Mouse (Mus musculus): ENCODE data around the gene Ints12.

Ints12 gene

DNA sequence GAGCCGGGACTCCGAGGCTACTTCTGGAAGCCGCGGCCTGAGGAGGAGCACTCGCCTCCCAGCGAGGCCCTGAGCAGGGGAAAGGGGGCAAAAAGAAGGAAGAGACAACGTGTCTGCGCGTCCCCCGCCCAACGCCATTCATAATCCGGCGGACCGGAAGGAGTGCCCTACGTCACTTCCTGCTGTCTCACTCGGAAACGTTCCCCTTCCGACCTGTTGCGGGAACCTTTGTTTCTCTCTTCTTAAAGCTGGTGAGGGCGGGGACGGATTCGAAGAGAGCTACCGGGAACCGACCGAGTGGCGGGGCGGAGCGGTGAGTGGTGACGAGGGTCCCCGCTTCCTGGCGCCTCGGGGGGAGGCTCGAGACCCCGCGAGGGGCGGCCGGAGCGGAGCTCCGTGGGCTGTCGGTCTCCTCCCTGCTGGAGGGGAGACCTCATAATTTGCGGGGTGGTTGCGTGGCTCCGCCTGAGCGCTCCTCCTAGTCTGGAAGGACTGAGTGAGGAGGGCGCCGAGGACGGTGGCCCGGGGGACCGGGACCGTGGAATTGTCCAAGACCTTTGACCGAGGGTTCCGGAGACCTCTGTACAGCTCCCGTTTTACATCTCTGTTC is at the start of gene Ints12, which contains the start of gene Gstcd:
TSS of gene Ints12 (plus strand) at position 177 of the 610 bp plus-strand sequence.
TSS of gene Gstcd (minus strand) at position 370 of the 610 bp plus-strand sequence.
- peak; percentile 97 for DNase-seq (ENCODE audit: low spot score)

DNA sequence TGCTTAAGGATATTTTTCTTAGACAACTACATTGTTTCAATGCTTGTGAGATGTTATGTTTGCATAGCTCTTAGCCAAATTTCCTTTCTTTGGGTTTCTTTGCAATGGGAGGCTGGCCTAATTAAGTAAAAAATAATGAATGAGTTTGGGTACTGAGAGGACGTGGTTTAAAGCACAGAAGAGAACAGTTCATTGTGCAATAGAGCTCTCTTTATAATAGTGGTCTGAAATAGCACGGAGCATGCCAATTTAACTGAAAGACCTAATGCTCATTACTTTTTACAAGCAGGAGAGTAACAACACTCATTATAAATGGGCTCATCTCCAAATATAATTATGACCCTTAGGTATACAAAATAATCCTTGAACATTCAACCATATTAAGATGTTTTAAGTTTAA is 39.6 kb upstream of the Ints12 start:
- DNase-seq (ENCODE audit: low spot score): no peak

DNA sequence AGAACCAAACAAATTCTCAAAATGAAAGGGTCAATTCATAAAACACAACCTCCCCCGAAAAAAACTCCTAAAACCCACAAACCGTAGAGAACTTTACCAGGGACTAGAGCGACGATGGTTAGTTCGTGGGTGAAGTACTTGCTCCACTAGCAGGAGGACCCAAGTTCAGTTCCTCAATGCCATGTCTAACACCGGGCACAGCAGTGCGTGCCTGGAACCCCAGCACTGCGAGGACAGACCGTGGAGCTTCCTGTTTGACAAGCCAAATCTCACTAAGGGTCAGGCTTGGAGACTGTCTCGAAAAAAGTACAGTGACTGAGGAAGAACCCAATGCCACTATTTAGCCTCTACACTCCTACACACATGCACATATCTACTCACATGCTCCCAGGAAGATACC is 16.1 kb upstream of the Ints12 start:
- DNase-seq (ENCODE audit: low spot score): no peak

DNA sequence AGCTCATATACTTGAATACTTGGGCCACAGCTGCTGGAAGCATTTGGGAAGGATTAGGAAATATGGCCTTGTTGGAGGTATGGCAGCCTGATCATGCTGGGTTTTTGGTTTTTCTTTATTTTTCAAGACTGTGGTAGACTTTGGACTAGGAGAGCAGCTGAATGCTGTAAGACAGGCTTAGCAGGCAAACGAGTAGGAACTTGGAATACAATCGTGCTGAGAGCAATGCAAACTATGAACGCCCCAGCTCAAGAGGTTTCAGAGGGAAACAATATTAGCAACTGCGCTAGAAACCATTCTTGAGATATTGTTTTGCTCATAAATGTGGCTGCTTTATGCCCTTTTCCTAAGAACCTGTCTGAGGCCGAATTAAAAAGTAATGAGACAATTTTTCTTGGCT is 8.9 kb upstream of the Ints12 start:
- DNase-seq (ENCODE audit: low spot score): no peak

DNA sequence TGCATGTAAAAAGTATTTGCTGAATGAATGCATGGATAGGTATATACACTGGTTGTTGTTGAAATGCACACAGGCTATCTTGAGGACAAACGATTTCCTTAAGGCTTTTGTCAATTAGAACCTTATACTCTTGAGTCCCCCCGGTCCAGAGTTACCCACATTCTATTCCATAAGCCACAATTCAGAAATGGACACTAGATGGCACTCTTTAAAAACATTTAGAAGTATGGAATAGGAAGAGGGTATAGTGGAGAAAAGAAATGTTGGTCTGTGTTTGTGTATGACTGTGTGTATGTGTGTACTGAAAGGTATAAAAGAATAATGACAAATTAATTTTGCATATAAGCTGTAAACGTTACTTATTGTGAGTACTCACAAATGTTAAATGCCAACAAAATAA is 5.8 kb upstream of the Ints12 start:
- DNase-seq (ENCODE audit: low spot score): peak; percentile 79

DNA sequence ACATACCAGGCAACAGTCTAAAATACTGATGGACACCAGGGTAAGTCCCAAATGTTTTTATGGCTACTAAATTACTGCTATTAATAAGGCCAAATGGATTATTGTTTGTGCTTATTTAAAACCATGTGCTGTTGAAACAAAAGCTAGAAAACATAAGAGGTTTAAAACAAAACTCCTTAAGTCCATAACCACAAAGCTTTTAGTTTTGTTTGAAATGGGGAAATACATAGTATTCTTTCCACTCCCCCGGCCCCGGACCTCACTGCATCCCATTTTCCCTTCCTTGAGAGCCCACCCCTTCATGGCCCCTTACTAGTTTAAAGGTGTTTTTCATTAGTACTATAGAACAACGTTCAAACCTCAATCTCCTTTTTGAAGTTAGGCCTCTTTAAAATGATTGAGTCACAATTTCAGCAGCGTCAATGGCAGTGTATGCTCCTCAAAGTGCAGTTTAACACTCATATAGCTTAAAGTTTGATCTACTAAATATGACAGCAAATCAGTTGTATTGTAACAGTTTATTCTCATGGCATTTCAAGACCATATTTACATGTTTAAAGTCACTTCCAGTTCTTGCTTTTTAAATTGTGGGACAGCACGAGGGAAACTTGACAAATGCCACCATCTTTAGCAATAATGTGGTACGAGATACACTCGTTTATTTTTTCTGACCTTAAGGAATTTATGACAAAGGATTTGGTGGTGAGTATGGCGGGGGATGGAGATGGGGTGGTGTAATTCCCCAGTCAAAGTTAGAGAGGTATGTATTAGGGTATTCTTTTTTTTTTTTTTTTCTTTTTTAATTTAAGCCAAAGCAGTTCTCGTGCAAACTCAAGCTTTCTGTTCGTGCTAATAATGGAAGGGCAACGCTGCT is 1.2 kb upstream of the Ints12 start:
- peak; percentile 20 for DNase-seq (ENCODE audit: low spot score)

DNA sequence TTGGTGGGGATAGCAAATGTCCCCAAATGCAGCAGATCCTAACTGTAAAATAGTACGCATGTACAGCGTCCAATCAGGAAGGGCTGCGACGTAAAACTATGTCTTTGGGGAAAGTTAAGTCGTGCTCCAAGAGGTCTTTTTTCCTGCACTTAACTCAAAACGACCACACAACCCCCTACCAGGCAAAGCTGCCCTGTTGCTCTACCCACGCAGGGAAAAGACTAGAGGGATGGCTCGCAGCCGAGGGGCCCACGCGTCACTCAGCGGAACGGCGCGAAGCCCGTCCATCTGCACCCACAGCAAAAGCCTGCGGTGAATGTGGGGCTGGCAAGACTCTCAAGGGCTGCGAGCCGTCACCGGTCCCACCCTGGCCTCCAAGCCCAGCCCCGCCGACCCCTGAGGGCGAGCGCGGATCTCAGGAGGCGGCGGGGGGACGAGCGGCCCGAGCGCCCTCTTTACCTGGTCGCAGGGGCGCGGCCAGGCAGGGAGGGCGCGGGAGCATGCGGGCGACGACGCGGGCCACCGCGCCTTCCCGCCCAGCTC is 448 bp upstream of the Ints12 start:
- DNase-seq (ENCODE audit: low spot score): peak; percentile 64

DNA sequence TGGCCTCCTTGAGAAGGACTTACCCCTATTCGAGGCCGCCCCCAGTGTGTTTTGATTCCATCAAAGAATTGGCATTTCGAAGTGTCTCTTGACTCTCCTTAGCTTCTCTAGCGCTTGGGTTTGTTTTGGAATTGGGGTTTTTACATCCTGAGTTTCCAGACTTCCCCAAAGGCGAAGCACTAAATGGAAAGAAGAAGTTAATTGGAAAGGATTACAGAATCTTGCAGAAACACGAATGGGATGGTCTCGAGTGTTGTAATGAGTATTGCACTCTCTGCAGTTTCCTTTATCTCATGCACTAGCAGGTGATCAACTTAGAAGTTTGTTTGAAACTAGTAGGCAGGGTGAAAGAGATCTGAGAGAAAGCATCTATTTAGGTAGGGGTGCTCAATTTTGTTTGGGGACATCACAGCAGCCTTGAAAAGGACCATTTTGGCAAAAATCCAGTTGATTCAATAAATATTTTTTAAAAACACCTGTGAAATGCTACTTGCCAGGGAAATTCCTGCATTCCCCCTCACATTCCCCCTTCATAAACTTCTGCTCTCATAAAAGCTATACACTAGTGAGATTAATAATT is 724 bp downstream of the Ints12 start:
- no peak for DNase-seq (ENCODE audit: low spot score)

DNA sequence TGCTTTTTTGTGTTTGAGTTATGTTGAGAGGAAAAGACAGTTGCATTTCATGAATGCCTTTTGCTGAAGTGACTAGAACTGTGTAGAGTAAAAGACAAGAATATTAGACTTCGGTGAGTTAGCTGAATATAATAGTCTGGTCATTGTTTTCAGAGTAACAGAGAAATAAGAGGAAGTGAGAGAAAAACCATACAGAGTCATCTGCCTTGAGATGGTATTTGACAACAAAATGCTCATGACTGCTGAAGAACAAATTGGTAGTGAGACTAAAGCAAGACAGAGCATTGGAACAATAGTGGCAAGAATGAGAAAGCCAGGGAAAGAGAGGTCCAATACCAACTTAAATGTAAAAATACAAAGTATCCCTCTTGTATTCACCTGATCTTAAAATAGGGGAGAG is 1.3 kb downstream of the Ints12 start:
- DNase-seq (ENCODE audit: low spot score): no peak

DNA sequence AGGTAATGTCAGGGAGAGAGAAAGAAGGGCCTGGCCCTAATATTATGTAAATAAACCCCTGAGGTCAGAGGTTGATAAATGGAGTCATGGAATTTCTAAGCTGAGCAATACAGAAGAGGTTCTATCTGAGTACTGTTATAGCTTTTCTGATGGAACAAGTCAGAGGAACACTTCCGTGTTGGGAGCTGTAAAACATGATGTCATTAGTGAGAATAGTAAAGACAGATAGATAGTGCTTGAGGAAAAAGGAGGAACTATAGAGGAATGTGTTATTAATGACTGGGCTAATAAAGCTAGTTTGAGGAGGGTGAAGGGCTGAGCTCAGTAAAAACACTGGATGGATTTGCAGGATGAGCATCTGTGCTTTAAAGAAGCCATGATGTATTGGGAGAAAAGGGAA is 2.7 kb downstream of the Ints12 start:
- no peak for DNase-seq (ENCODE audit: low spot score)

DNA sequence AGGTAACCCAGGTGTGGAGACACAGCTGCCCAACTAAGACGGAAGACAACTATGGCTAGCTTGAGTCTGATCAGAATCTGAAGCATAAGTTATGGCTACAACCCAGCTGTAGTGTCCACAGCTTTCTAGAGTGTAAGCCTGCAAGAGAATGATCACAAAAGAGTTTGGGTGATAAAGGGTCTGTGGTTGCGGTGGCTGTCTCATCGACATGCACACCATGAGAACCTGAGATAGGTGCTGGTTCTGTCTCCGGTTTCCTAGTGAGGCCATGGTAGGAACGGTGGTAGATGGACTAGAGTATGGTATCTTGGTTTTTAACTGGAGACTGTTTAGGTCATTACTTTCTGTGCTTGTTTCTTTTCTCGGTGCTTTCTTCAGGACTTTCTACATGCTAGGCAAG is 6.3 kb downstream of the Ints12 start:
- no peak for DNase-seq (ENCODE audit: low spot score)

DNA sequence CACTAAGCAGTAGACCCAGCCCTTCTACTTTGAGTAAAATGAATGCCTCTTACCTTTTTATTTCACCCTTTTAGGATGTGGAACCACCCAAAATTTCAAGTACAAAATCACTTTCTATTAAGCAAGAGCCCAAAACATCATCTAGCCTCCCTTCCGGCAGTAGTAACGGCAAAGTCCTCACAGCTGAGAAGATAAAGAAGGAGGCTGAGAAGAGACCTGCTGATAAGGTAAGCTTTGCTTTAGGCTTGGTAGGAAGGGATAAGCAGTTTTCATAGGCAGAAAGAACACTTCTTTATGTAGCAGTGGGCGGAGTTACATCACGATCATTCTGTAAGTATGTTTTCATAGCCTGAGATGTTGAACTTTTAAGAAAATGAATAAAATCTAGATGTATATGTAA is 6.7 kb downstream of the Ints12 start:
- no peak for DNase-seq (ENCODE audit: low spot score)

DNA sequence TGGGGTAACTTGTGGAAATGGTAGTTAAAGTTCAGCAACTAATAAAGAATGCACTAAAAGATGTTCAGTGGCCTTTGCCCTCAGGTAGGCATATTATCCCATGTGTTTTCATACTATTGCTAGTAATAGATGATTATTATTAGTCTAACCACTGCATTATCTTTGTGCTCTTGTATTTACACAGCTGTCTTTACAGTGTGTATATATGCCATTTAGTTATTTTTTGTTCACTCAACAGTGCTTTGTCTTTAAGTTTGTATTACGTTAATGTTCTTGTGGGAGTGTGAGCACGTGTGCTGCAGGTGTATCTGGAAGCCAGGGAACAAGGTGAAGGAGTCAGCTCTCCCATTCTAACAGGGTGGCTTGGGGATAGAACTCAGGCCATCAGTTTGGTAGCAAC is 7.3 kb downstream of the Ints12 start:
- DNase-seq (ENCODE audit: low spot score): no peak

DNA sequence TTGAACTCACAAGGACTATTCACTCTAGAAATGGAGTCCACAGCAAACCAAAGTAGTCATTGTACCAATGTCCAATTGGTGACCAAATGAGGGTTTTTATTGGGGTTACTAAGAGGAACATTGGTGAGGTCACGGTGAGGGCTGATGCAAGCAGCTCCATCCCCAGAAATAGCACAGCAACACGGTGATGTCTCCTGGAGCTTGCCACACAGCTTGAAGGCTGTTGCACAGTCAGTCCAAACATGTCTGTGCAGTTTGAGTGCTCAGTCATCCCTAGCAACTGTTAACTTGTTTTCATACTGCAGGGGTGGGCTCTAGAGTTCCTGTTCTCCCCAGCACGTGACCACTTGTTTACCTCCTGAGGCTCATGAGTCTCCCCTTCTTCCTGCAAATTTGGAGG is 12.1 kb downstream of the Ints12 start:
- no peak for DNase-seq (ENCODE audit: low spot score)

DNA sequence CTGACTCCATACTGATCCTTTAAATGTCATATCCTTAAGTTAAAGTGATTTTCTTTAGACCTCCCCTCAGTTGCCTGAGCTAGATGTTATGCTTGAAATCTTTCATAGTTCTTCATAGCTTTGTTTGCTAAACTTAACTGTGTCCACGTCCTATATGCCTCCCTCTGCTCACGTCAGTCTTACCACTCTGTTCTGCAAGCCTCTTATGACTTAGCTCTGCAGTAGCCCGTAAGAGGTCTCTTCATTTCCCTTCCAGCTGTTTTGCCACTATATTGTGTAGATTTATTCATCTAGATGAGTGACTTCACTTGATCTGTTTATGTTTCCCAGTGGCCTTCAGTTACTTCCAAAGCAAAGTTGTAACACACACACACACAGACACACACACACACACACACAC is 12.8 kb downstream of the Ints12 start:
- DNase-seq (ENCODE audit: low spot score): no peak

DNA sequence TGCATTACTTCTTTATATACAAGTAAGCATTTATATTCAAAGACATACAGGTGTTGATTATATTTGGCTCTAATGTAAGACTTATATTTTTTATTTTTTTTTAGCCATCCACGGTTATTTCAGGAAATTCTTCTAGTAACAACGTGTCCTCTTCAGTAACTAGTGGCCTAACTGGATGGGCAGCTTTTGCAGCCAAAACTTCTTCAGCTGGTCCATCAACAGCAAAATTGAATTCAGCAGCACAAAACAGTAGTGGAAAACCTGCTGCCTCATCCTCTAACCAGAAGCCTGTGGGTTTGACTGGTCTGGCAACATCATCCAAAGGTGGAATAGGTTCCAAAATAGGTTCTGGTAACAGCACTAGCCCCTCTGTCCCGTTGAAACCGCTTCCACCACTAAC is 17.1 kb downstream of the Ints12 start:
- no peak for DNase-seq (ENCODE audit: low spot score)

DNA sequence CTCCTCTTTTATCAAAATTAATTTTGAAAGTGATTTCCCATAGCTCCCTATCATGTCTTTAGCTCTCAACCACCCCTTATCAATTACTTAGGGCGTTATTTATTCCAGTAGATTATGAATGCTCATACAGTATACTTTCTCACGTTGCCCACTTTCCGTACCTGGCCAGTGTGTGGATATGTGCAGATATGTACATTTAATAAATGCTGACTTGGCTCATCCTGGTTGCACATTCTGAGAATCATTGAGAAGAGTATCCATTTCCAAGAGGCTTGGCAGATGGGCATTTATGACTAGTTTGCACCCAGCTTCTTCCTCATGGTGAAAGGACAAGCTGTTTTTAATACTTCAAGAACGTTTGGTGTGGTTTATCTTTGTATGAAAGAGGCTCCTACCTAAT is 18.2 kb downstream of the Ints12 start:
- DNase-seq (ENCODE audit: low spot score): no peak

DNA sequence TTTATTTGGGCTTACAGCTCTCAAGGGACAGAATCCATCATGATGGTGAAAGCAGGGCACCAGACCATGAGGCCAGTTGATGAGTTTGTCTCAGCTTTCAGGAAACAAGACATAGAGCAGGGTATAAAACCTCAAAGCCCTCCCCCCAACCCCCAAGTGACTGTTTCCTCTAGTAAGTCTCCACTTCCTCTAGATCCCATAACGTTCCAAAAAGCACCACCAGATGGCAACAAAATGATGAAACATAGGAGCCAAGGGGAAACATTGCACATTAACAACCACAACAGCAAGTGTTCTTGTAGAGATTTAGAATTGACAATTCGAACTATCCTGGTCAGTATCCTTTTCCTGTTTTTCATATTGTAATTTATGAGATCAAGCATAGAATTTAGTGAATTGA is 20.1 kb downstream of the Ints12 start:
- peak; percentile 57 for DNase-seq (ENCODE audit: low spot score)

DNA sequence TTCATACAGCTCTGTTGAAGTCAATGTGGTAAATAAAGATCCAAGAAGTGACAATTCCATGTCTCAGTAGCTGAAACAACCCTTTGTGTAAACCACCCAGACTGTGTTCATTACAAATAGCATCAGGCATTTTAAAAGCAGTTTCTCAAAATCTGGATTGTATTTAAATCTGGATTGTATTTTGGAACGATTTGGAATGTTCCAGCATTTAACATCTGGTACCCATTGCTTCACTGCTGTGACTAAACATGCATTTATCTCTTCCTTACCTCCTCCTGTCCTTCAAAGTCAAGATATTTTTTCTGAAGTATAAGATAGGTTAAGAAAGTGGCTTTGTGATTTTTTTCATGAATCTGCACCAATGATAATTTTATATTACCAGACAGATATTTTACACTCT is 21.6 kb downstream of the Ints12 start:
- DNase-seq (ENCODE audit: low spot score): no peak

DNA sequence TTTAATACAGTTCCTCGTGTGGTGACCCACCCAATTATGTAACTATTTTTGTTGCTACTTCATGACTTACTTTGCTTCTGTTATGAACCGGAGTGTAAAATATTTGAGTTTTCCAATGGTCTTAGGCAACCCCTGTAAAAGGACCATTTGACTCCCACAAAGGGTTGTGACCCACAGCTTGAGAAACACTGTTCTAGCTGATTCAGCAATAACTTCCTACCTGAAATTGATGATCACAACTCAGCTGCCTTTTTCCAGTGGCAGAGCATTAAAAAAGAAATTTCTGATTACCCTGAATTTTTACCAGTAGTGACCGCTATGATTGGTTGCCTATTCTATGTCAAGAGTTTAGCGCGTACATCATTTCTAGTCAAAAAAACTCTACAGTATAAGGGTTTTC is 39.7 kb downstream of the Ints12 start:
- DNase-seq (ENCODE audit: low spot score): no peak

DNA sequence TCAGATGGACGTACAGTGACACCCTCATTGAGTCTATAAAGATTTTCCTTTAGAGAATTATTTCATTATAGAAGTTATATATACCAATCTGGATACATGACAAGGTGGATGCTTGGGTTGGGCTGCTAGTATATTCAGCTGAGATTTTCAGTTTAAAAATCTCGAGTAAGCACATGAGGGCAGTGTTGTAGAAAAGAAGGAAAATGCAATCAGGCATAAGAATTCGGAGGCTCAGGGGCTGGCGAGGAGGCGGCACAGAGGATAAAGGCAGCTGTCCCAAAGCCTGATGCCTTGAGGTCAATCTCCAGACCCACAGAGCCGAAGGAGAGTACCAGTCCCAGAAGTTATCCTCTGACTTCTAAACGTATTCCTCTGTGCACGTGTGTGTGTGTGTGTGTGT is 41.0 kb downstream of the Ints12 start:
- DNase-seq (ENCODE audit: low spot score): peak; percentile 43

DNA sequence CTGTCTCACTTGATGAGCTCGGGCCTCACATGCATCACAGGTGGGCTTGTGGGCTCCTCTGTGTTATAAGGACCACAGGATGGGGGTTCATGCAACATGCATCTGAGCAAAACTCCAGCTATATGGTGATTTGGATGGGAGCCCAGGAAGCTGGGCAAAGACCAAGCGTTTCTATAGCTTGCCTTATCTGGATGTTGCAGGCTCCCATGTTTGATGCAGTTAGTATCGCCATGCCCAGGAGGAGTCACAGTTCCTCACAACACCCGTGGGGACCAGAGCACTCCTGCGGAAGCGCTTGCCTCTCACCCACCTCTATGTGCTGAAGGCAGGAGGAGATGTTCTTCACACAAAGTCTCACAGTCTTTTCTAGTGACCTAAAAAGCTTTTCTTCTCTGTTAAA is 50.2 kb downstream of the Ints12 start:
- no peak for DNase-seq (ENCODE audit: low spot score)

DNA sequence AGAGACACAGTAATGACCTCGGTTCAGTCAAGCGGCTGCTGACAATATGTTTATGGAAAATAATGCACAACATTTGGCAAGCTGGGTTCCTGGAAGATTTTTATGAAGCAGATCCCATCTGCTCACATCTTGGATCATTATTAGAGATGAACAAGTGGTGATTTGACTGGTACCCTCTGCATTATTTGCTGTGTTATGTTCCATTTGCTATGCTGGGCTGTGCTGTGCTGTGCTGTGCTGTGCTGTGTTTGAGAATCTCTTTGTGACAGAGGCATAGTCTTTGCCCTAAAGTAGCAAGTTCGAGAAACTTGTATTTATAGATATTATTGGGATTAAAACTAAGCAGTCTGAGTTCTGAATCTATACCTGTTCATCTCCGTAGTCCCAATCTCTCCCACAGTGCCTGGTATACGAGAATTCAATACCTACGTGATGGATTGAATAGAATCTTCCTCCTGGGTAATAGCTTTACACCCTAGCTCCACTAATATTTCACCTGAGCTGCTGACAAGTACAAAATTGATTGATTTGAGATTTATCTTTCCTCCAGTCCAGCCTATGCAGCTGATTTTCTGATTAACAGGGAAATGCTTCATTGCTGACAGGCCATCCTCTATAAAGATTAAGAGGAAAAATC is 53.0 kb downstream of the Ints12 start:
- no peak for DNase-seq (ENCODE audit: low spot score)
